Mouse (Mus musculus): ENCODE measurements around the gene Zfp423.

DNA sequence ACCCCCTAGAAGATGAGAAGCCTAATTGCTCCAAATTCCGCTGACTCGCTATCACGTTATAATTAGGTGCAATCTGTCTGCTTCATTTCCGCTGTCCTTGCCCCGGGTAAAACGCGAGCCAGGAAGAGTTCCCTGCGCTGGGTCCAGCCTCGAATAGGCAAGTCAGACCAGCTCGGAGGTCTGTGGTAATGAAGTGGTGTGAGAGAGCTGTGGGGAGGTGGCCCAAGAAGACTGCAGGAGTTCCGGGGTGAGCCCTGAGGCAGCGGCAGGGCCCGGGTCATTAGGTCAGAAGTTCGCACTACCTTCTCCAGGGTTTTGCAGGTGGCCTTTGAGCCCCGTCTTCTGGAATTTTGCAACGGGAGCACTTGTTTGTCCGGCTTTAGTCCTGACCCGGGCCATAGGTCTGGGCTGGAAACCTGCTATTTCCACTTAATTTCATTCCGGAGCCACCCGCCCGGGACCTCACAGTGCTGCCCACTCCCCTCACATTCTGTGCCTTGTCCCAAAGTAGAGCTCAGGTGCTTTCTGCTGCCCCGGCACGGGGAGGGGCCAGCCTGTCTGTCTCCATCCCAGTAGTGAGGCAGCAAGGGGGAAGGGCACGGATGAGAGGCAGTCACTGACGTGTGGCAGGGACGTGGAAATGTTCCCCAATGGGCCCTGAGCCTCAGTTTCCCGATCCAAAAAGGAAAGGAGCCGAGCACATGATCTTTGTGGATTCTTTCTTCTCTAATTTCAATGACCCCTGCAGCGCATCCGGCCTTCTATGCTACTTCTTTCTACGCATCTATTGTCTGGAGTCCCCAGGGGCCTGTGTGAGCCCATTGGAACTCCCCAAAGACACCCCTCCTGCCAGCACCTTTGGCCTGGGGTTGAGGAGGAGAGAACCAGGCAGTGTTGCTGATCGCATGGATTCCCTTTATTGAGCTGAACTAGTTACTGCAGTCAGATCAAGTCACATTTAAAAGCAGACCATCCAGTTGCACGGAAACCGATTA lies 298.2 kb downstream of the Zfp423 start:
- TF ChIP-seq CTCF (IDR thresholded peaks at IDR 0.05; ENCODE audit: borderline replicate concordance, insufficient read depth, low read depth, low read length) = no peak
- no peak for TF ChIP-seq POLR2A (IDR thresholded peaks at IDR 0.05; ENCODE audit: borderline replicate concordance, insufficient read depth, low read length)

Measured in cerebellum, adult 2 months (tissue).